Mouse (Mus musculus) testis, adult 2 months (tissue): Measurements from ENCODE around the gene Upk1b. TPM values are rescaled to one million over a fixed set of nuclear protein-coding genes. Genes with fewer than 3 reads are reported as not detected.

Source experiments
- H3K27ac ChIP-seq: fragments of 200-500 bp; 2 replicates; pipeline ENCODE4 v1.5.1; 2012; ENCODE audit warnings: low read depth, low read length; ENCODE audit not compliant: control insufficient read depth, insufficient read depth
- H3K27me3 ChIP-seq: fragments of 200-500 bp; 2 replicates; pipeline ENCODE4 v1.6.1; 2012; ENCODE audit warnings: mild to moderate bottlenecking, low read length, moderate library complexity; ENCODE audit not compliant: control insufficient read depth, insufficient read depth
- H3K36me3 ChIP-seq: fragments of 200-500 bp; 2 replicates; pipeline ENCODE4 v1.6.1; 2012; ENCODE audit warnings: mild to moderate bottlenecking, low read length; ENCODE audit not compliant: control insufficient read depth, insufficient read depth
- H3K4me1 ChIP-seq: fragments of 200-500 bp; 2 replicates; pipeline ENCODE4 v1.6.1; 2012; ENCODE audit warnings: low read length; ENCODE audit not compliant: control insufficient read depth, insufficient read depth
- H3K4me3 ChIP-seq: fragments of 200-500 bp; 2 replicates; pipeline ENCODE4 v1.5.1; 2012; ENCODE audit warnings: low read depth, mild to moderate bottlenecking, low read length, moderate library complexity, mixed read lengths; ENCODE audit not compliant: control insufficient read depth
- CTCF ChIP-seq: fragments of 200-500 bp; IDR thresholded peaks from 2 replicates; pipeline ENCODE4 v1.5.1; 2012; ENCODE audit warnings: low read depth, mild to moderate bottlenecking, inconsistent platforms, low read length, moderate library complexity; ENCODE audit not compliant: control insufficient read depth, insufficient read depth, insufficient replicate concordance
- POLR2A ChIP-seq: fragments of 200-500 bp; IDR thresholded peaks from 2 replicates; pipeline ENCODE4 v1.6.1; 2012; ENCODE audit warnings: low read depth, mild to moderate bottlenecking, inconsistent platforms, low read length, moderate library complexity; ENCODE audit not compliant: control insufficient read depth
- polyA plus RNA-seq: library from polyadenylated mRNA; depleted of rRNA; stranded (reverse); fragments of >200 nt; gene quantifications from 2 replicates; pipeline ENCODE4 v1.2.3, GENCODE M21; 2012

Gene Upk1b
- polyA plus RNA-seq, 1 experiment = 2.1 TPM

DNA sequence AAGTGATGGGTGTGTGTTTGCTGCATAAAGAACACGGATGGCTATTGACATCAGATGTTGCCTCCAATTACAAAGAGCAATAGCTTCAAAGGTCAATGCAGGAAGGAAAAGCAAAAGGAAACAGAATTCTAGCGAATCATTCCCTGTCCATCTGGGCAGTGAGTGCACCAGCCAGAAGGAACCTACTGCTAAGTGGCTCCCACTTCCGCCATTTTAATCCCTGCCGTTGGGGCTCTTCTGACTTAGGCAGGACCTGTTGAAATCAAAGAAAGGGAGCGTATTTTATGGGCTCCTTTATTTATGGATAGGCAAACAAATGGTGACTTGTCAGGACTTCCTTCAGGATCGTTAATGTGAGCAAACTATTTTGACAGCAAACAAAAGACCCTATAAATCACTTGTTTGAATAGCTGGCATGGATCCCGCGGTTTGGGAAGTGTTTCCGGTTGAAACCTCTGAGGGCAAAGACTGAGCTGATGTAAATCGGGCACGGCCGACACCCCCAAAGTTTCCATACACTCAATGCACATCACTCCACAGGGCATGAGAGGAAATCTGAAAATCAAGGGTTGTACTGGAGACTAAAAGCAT lies 27.1 kb downstream of the Upk1b start:
- no peak overlapping the region for H3K27ac ChIP-seq

DNA sequence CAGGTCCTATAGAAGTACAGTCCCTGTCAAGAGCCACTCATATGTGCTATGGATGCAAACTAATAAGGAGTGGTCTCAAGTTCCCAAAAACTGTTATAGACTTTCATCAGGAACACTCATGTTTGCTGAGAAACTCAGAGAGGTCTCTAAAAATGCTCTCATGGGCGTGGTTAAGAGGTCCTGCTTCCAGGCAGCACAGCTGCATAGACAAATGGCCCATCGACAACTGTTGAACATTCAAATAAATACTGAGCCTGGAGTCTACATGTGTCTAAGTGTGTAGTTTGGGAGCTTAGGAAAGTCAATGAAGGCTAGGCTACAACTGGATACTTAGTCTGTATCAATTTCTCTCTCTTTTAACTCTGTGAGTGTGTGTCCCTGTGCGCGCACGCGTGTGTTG lies 29.0 kb downstream of the Upk1b start:
- Histone ChIP-seq H3K27ac (no peak overlapping the region), H3K4me1 (no peaks in the 10 kb centered on the region), H3K4me3 (no peak overlapping the region), H3K27me3 (no peaks in the 10 kb centered on the region), H3K36me3 (no peaks in the 10 kb centered on the region)
- TF ChIP-seq CTCF (no peak), POLR2A (no peak)

More for the DNA sequence above, 27.1 kb downstream of the Upk1b start:
- Histone ChIP-seq H3K4me1 (no peaks in the 10 kb centered on the region), H3K36me3 (no peaks in the 10 kb centered on the region), H3K4me3 (no peak overlapping the region), H3K27me3 (no peaks in the 10 kb centered on the region)
- TF ChIP-seq CTCF = no peak
- no peak for TF ChIP-seq POLR2A

DNA sequence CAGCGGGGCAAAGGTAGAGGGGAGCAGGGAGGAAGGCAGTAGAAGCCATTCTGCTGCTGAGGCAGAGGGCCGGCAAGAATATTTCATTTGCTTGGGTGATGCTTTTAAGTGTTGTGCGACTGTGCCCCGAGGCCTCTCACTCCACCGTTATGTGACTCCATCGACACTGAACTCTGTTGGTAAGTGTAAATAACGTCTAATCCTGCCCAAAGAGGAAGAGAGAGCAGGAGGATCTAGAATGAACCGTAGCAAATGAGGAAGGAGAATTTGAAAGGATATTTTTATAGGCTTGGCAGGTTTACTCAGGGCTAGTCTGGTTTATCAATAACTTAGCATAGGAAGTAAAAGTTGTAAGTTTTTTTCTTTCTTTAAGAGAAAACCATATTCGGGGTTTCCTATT lies 30.6 kb downstream of the Upk1b start:
- no peak overlapping the region for H3K27ac ChIP-seq
- H3K4me1 ChIP-seq = no peaks in the 10 kb centered on the region
- H3K27me3 ChIP-seq = no peaks in the 10 kb centered on the region
- no peaks in the 10 kb centered on the region for H3K36me3 ChIP-seq
- H3K4me3 ChIP-seq = no peak overlapping the region
- no peak for TF ChIP-seq CTCF
- TF ChIP-seq POLR2A = no peak

DNA sequence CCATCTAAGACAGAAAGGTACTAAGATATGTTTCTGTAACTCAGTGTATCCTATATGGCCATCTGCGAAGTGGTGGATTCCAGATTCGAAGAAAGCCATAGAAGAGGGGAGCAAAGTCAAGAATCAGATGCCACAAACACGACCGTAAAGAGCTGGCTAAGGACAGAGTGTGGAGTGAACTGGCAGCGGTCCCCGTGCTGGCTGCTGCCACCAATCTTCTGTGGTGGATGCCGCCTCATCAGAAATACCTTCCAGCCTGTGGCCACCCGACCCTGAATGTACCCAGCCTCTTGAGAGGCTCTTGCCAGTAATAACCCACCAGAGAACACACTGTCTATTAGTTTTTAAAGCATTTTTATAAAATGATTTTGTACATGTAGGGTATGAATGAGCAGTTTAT lies 31.7 kb downstream of the Upk1b start:
- no peak overlapping the region for H3K4me3 ChIP-seq
- H3K36me3 ChIP-seq = no peaks in the 10 kb centered on the region
- H3K4me1 ChIP-seq = no peaks in the 10 kb centered on the region
- TF ChIP-seq CTCF = no peak
- TF ChIP-seq POLR2A = no peak
- H3K27me3 ChIP-seq = no peaks in the 10 kb centered on the region
- H3K27ac ChIP-seq = no peak overlapping the region

DNA sequence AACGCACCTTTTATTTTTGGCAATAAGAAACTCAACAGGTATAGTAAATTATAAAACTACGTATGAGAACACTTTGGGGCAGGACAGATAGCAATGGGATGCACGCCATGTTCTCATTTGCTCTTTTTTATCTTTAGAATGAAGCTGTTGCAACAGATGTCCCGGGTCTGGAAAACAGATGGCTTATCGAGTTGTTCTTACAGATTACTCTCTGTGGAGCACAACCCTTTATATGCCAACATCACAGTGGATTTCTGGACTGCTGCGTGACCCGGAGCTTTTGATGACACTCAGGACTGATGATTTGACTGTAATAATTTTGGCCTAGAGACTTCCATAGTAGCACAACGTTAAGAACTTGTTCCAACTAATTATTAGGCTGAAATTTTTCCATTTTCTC lies 32.4 kb downstream of the Upk1b start:
- Histone ChIP-seq H3K36me3 (no peaks in the 10 kb centered on the region), H3K27me3 (no peaks in the 10 kb centered on the region), H3K4me3 (no peak overlapping the region), H3K4me1 (no peaks in the 10 kb centered on the region), H3K27ac (no peak overlapping the region)
- TF ChIP-seq CTCF (no peak), POLR2A (no peak)

DNA sequence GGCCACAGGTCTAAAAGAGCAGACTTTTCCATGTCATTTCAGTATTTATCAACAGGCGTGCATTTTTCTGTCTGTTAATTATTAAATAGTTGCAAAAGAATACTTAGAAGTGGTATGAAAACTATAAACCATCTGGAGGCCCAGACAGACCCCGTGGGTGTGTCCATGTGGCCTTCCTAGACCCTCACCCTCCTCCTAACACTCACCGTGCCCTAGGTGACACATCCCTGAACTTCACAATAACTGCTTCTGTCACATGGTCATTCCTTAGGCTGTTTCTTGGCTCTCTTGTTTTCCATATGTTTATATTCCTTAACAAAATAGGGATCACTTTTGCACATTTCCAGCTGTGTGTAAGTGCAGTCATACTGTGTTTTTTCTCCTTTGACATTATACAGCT lies 33.5 kb downstream of the Upk1b start:
- Histone ChIP-seq H3K27me3 (no peaks in the 10 kb centered on the region), H3K4me3 (no peak overlapping the region), H3K36me3 (no peaks in the 10 kb centered on the region), H3K4me1 (no peaks in the 10 kb centered on the region), H3K27ac (no peak overlapping the region)
- no peak for TF ChIP-seq POLR2A

DNA sequence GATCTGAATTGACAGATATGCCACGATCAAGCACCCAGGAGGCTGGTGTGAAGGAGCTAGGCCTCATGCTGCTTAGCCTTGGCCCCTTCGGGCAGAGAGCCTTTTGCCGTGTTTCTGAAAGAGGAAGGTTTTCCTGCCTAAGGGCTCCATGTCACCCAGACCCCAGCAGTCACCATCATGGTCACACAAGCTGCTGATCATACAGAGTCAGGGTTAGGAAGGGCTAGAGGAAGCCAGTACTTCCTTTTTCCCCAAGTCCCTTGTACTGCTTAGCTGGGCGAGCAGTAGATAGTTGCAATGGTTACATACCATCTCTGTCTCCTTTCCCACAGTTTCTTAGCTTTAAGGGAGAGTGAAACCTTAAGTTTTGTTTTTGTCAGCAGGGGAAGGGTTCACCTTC lies 36.6 kb downstream of the Upk1b start:
- no peak overlapping the region for H3K4me3 ChIP-seq
- H3K4me1 ChIP-seq = no peaks in the 10 kb centered on the region
- H3K27me3 ChIP-seq = no peaks in the 10 kb centered on the region
- H3K27ac ChIP-seq = no peak overlapping the region
- TF ChIP-seq POLR2A (no peak), CTCF (no peak)
- no peaks in the 10 kb centered on the region for H3K36me3 ChIP-seq

DNA sequence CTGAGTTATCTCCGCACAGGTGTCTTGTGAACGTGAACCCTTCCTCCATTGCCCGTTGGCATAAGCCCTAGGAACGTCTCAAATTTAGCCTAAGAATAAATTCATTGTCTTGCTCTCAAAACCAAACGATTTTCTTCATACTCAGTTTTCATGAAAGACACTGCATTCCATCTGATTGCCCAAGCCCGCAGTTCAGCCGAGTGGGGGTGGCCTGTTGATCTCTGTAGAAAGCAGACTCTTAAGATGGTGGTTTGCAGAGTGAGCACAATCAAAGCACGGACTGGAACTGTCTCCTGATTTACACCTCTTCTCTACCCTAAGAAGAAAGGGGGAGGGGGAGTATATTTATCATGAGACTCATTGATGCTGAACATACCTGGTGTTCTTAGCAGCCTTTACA lies 37.7 kb downstream of the Upk1b start:
- Histone ChIP-seq H3K27ac (no peak overlapping the region), H3K4me3 (no peak overlapping the region), H3K4me1 (no peaks in the 10 kb centered on the region), H3K36me3 (no peaks in the 10 kb centered on the region), H3K27me3 (no peaks in the 10 kb centered on the region)
- TF ChIP-seq CTCF (no peak), POLR2A (no peak)
